Comparison of ENCODE assay signal across 8 mouse cellular contexts in genomic region chr9:57696380-57697285, GRCm38 (mm10). TPM values are rescaled to one million over a fixed set of nuclear protein-coding genes. Genes with fewer than 3 reads are reported as not detected.
DNase-seq lines count a peak whose midpoint lies in the region; ATAC-seq and TF ChIP-seq lines count a peak whose summit lies in the region.
"Had no signal": no experiment of that assay in that cellular context is flagged by ENCODE, and none has a peak within 500 bp of the region (broad histone marks: within the 10 kb centered on the region; RNA-seq: fewer than 3 reads in every experiment).

No protein-coding gene starts in this region.

- no peaks in the 10 kb centered on the region for H3K36me3 ChIP-seq in hindbrain, postnatal 0 days (ENCODE audit: insufficient read depth, low read length)

- peak; percentile 81 for ATAC-seq in hindbrain, postnatal 0 days

- 2% methylated on average over 42 of the region's 42 CpGs for WGBS in hindbrain, postnatal 0 days

- peak; percentile 42 for DNase-seq in adrenal gland, postnatal 10 days
- DNase-seq in cerebellum, postnatal 4 days (ENCODE audit: low spot score in 2 of 2) = peak; percentile 35 to 41
- DNase-seq in gastrocnemius, postnatal 10 days = peak; percentile 45
- DNase-seq in hindbrain, postnatal 0 days (ENCODE audit: low spot score) = peak; percentile 70
- peak; percentile 70 to 73 for DNase-seq in left cerebral cortex, adult 18-20 months (ENCODE audit: low spot score in 2 of 2)
- peak; percentile 41 for DNase-seq in lung, postnatal 25 days (ENCODE audit: low spot score)
- peak; percentile 90 for DNase-seq in right cerebral cortex, postnatal 4 days

- H3K9ac ChIP-seq in hindbrain, postnatal 0 days (replicated peaks; ENCODE audit: low read length) = peak overlapping the region; percentile 51

- H3K27me3 ChIP-seq in hindbrain, postnatal 0 days (ENCODE audit: insufficient read depth, low read length) = no peaks in the 10 kb centered on the region

- H3K4me2 ChIP-seq in hindbrain, postnatal 0 days (ENCODE audit: low read depth, low read length) = peak overlapping the region; percentile 80

- H3K4me1 ChIP-seq in hindbrain, postnatal 0 days (ENCODE audit: insufficient read depth, low read length) = peaks cover 14% of the 10 kb centered on the region; the same call in 1 of the 2 replicates

- H3K9me3 ChIP-seq in hindbrain, postnatal 0 days (ENCODE audit: low read length) = no peaks in the 10 kb centered on the region

- H3K4me3 ChIP-seq in hindbrain, postnatal 0 days (ENCODE audit: low read length) = peak overlapping the region; percentile 42

- TF ChIP-seq CTCF in hindbrain, postnatal 0 days (IDR thresholded peaks at IDR 0.05; ENCODE audit: low read depth) = no peak

- H3K27ac ChIP-seq in hindbrain, postnatal 0 days = no peak overlapping the region; the same call in 1 of the 2 replicates

RNA-seq across cellular contexts. Expression of gene Cyp1a1, which starts 8.9 kb away (rescaled TPM):
- total RNA-seq in adrenal gland, postnatal 10 days (2021) = under 1 TPM; 0.15 to 0.45 TPM
- total RNA-seq in gastrocnemius, postnatal 10 days (2021) = under 1 TPM; 0.09 TPM
- 0.05 and 0.07 TPM in 2 replicates for total RNA-seq in hindbrain, postnatal 0 days (2014; rRNA removed)
- polyA plus RNA-seq in hindbrain, postnatal 0 days (2015; fragmentation: Nextera tagmentation; extraction: Ambion mirVana) = 0.10 and 0.24 TPM in 2 replicates
- under 1 TPM in 1 of 2 experiments, not detected in 1; 0.16 TPM for total RNA-seq in left cerebral cortex, adult 18-20 months (2021)
- total RNA-seq: gastrocnemius, postnatal 4 days had no signal

RNA-seq across cellular contexts. Expression of gene Edc3, which starts 11.7 kb away (rescaled TPM):
- total RNA-seq in adrenal gland, postnatal 10 days (2021) = 10 to 100 TPM; 11.7 to 12.0 TPM
- total RNA-seq in gastrocnemius, postnatal 10 days (2021) = 1 to 10 TPM; 7.8 to 8.5 TPM
- 10.2 and 10.3 TPM in 2 replicates for total RNA-seq in hindbrain, postnatal 0 days (2014; rRNA removed)
- polyA plus RNA-seq in hindbrain, postnatal 0 days (2015; fragmentation: Nextera tagmentation; extraction: Ambion mirVana) = 23.2 and 25.4 TPM in 2 replicates
- 10 to 100 TPM; 15.2 to 16.0 TPM for total RNA-seq in left cerebral cortex, adult 18-20 months (2021)

RNA-seq across cellular contexts. Expression of gene Cyp1a2, which starts 13.1 kb away (rescaled TPM):
- 10 to 100 TPM; 14.5 to 36.5 TPM for total RNA-seq in adrenal gland, postnatal 10 days (2021)
- under 1 TPM in 1 of 2 experiments, not detected in 1; 0.14 TPM for total RNA-seq in gastrocnemius, postnatal 10 days (2021)
- not detected in 2 replicates for total RNA-seq in hindbrain, postnatal 0 days (2014; rRNA removed)
- polyA plus RNA-seq in hindbrain, postnatal 0 days (2015; fragmentation: Nextera tagmentation; extraction: Ambion mirVana) = not detected in 2 replicates
- not detected for total RNA-seq in left cerebral cortex, adult 18-20 months (2021)

RNA-seq across cellular contexts. Expression of gene Csk, which starts 43.2 kb away (rescaled TPM):
- 10 to 100 TPM; 61.5 to 63.7 TPM for total RNA-seq in adrenal gland, postnatal 10 days (2021)
- total RNA-seq in gastrocnemius, postnatal 10 days (2021) = 10 to 100 TPM; 19.3 to 31.7 TPM
- total RNA-seq in hindbrain, postnatal 0 days (2014; rRNA removed) = 128 and 129 TPM in 2 replicates
- 39.4 and 44.4 TPM in 2 replicates for polyA plus RNA-seq in hindbrain, postnatal 0 days (2015; fragmentation: Nextera tagmentation; extraction: Ambion mirVana)
- total RNA-seq in left cerebral cortex, adult 18-20 months (2021) = 10 to 100 TPM; 35.1 to 37.0 TPM

Comparison
In these comparisons a context has a peak if more than half of its experiments do, and no peak if none do; other contexts are left out.
1. DNase-seq: peak in every context shown above with its lines; median percentile 90 in right cerebral cortex, postnatal 4 days; 72 in left cerebral cortex, adult 18-20 months; 70 in hindbrain, postnatal 0 days; 45 in gastrocnemius, postnatal 10 days; 42 in adrenal gland, postnatal 10 days; 41 in lung, postnatal 25 days; 38 in cerebellum, postnatal 4 days.
2. RNA of gene Cyp1a2, which starts 13.1 kb away (total RNA-seq): 14.5 to 36.5 TPM in adrenal gland, postnatal 10 days; 0.14 TPM in gastrocnemius, postnatal 10 days, not detected in hindbrain, postnatal 0 days and not detected in left cerebral cortex, adult 18-20 months; every median in the first group is over 10 times any median in the second.